Mouse (Mus musculus) neural tube, embryonic 10.5 days (tissue): ENCODE measurements around the gene Morn3.

Source experiments
- DNase-seq: peaks from one replicate; pipeline ENCODE4 v3.0.0-alpha.2; 2017; ENCODE audit warnings: low spot score; ENCODE audit errors: extremely low spot score

Gene Morn3

GRCm38 (mm10) chr5:122993811-122994210 lies 53.0 kb downstream of the Morn3 start:
- no peak for DNase-seq

GRCm38 (mm10) chr5:122991350-122992004 lies 55.3 kb downstream of the Morn3 start:
- DNase-seq = peak; percentile 36

GRCm38 (mm10) chr5:122990411-122991160 lies 56.2 kb downstream of the Morn3 start:
- peak; percentile 30 for DNase-seq

DNA sequence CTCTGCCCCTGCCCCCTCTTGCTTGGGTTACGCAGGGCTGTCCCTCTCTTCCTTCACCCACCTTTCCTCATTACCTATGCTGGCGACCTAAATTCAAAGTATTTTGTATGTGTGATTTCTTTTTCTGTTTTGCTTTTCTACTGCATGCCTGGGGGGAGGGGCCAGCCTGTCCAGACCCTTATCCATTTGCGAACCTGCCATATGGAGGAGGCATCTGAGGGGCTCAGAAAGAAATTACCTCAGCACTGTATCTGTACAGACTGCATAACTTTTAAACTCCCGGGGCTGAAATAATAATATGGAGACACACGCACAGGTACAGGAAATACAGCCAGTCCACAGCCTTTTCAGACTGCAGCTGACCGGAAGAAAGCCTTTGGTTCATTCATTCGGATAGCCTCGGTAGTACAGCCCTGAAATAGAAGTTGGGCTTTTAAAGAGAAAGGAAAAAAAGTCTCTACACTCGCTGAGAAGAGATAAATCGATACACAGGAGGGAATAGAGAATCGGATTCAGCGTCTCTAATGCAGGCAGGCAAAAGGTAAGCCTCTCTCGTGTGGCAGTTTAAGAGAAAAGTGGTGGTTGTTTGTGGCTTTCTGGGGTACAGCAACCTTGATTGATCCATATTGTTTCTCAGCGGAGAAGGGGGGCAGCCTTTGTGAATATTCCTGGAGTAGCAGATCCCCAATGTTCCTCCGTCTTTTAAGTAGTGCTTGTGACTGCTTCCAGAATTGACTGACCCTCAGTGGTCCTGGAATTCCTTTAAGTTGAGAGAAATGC lies 57.1 kb downstream of the Morn3 start, which contains the start of gene Kdm2b:
Gene Kdm2b (minus strand): TSS at position 273 of the 780 bp plus-strand sequence.
- DNase-seq = peak; percentile 60

DNA sequence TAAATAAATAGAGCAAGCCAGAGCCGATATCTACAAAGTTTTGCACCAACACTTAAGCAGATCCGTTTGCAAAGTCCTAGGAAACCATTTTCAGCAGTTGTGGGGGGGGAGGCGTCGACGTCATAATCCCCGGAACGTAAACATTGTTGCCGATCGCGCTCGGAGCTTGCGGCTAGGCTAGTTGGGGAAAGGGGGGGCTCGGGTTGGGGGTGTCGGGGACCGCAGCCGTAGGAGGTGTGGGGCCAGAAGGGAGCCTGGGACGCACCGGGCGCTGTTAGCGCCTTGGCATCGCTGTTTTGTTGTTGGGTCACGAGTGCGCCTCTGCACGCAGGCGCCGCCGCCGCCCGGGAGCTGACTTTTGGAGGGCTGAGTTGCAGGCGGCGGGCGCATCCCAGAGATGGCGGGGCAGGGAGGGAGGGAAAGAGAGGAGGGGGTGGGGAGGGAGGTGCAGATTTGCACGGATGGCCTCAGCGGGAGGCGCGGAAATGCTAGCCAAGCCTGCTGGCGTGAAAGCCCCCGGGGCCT lies 57.8 kb downstream of the Morn3 start:
- DNase-seq = peak; percentile 86

DNA sequence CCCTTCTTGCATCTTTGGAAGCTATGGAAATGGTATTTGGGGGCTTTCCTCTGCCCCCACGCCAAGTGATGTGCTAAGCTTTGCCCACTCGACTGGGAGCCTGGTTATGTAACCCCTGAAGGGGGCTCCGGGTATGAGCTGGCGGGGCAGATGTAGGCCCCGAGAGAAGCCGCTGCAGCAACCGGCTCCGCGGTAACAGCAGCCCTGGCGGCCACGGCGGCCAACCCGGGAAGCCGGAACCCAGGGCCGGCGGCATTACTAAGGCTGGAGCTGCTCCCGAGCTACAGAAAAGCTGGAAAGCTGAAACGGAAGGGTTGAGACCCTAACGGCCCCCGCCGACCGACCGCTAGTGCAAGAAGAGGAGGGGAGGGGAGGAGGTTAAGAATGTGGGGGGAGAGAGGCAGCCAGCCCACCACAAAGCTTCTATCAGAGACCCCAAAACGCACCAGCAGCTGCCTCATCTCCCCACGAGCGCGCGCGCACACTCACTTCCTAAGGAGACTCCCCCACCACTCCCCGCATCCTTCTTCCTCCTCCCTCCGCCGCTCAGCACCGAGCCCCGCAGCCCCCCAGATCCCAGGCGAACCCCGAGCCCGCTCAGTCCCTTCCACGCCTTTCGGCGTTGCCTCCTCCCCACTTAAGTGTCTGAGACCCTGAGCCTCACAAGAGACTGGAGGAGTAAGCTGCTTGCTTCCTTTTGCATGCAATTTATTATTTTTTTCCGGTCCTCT lies 58.6 kb downstream of the Morn3 start:
- DNase-seq = peak; percentile 64

- peak; percentile 57 for DNase-seq
Measured at GRCm38 (mm10) chr5:122987211-122988020, 59.4 kb downstream of the Morn3 start.

- DNase-seq = peak; percentile 24
Measured at GRCm38 (mm10) chr5:122986091-122986493, 60.7 kb downstream of the Morn3 start.
